Mouse (Mus musculus): Measurements from ENCODE around the gene Slc25a26.
A peak's percentile ranks its signal among the peaks of the same experiment; 100 is the strongest.

Gene Slc25a26

GRCm38 (mm10) chr6:94598421-94598820 is 98.3 kb downstream of the Slc25a26 start:
- no peak for DNase-seq (ENCODE audit: low read depth, low spot score)

GRCm38 (mm10) chr6:94599016-94599415 is 98.9 kb downstream of the Slc25a26 start:
- DNase-seq (ENCODE audit: low read depth, low spot score) = no peak

- no peak for DNase-seq (ENCODE audit: low read depth, low spot score)
Measured at GRCm38 (mm10) chr6:94601101-94601500, 101.0 kb downstream of the Slc25a26 start.

- no peak for DNase-seq (ENCODE audit: low read depth, low spot score)
Measured at GRCm38 (mm10) chr6:94601811-94602210, 101.7 kb downstream of the Slc25a26 start.

GRCm38 (mm10) chr6:94604072-94604471 is 103.9 kb downstream of the Slc25a26 start:
- DNase-seq (ENCODE audit: low read depth, low spot score) = peak; percentile 50

GRCm38 (mm10) chr6:94604546-94604945 is 104.4 kb downstream of the Slc25a26 start:
- DNase-seq (ENCODE audit: low read depth, low spot score) = no peak

GRCm38 (mm10) chr6:94613235-94613895 is 113.2 kb downstream of the Slc25a26 start:
- no peak for DNase-seq (ENCODE audit: low read depth, low spot score)

- DNase-seq (ENCODE audit: low read depth, low spot score) = no peak
Measured at GRCm38 (mm10) chr6:94614346-94614745, 114.2 kb downstream of the Slc25a26 start.

GRCm38 (mm10) chr6:94615936-94616335 is 115.8 kb downstream of the Slc25a26 start:
- no peak for DNase-seq (ENCODE audit: low read depth, low spot score)

- peak; percentile 67 for DNase-seq (ENCODE audit: low read depth, low spot score)
Measured at GRCm38 (mm10) chr6:94618671-94619070, 118.5 kb downstream of the Slc25a26 start.

- no peak for DNase-seq (ENCODE audit: low read depth, low spot score)
Measured at GRCm38 (mm10) chr6:94620287-94620686, 120.2 kb downstream of the Slc25a26 start.

- DNase-seq (ENCODE audit: low read depth, low spot score) = peak; percentile 60
Measured at GRCm38 (mm10) chr6:94620801-94621301, 120.7 kb downstream of the Slc25a26 start.

GRCm38 (mm10) chr6:94622983-94623382 is 122.9 kb downstream of the Slc25a26 start:
- peak; percentile 74 for DNase-seq (ENCODE audit: low read depth, low spot score)

GRCm38 (mm10) chr6:94624543-94624942 is 124.4 kb downstream of the Slc25a26 start:
- no peak for DNase-seq (ENCODE audit: low read depth, low spot score)

- no peak for DNase-seq (ENCODE audit: low read depth, low spot score)
Measured at GRCm38 (mm10) chr6:94625896-94626295, 125.8 kb downstream of the Slc25a26 start.

- peak; percentile 89 for DNase-seq (ENCODE audit: low read depth, low spot score)
Measured at GRCm38 (mm10) chr6:94626807-94627206, 126.7 kb downstream of the Slc25a26 start.

GRCm38 (mm10) chr6:94627714-94628595 is 127.8 kb downstream of the Slc25a26 start:
- peak; percentile 74 for DNase-seq (ENCODE audit: low read depth, low spot score)

- DNase-seq (ENCODE audit: low read depth, low spot score) = no peak
Measured at GRCm38 (mm10) chr6:94628787-94629186, 128.7 kb downstream of the Slc25a26 start.

GRCm38 (mm10) chr6:94631051-94631778 is 131.1 kb downstream of the Slc25a26 start:
- DNase-seq (ENCODE audit: low read depth, low spot score) = peak; percentile 39

- DNase-seq (ENCODE audit: low read depth, low spot score) = no peak
Measured at GRCm38 (mm10) chr6:94631779-94632082, 131.6 kb downstream of the Slc25a26 start.

- DNase-seq (ENCODE audit: low read depth, low spot score) = no peak
Measured at GRCm38 (mm10) chr6:94634274-94634673, 134.1 kb downstream of the Slc25a26 start.

GRCm38 (mm10) chr6:94634710-94635109 is 134.6 kb downstream of the Slc25a26 start:
- DNase-seq (ENCODE audit: low read depth, low spot score) = no peak

Measured in 3T3-L1 (cell line).